Mouse (Mus musculus) ES-Bruce4 (cell line): ENCODE measurements at regions not wholly inside any gene's neighbourhood (a gene's known extent, or its start where the extent isn't known, plus 50 kb on each side); places are given as distances from the start of the nearest gene placed in this dataset.

Source experiments
- H3K27ac ChIP-seq: 2 replicates; pipeline ENCODE4 v1.5.1; 2012; ENCODE audit warnings: low read length, inconsistent platforms; ENCODE audit not compliant: insufficient read depth
- H3K27me3 ChIP-seq: 2 replicates; pipeline ENCODE4 v1.6.1; 2012; ENCODE audit warnings: mild to moderate bottlenecking, low read length, inconsistent platforms; ENCODE audit not compliant: control insufficient read depth, poor library complexity, insufficient read depth, severe bottlenecking
- H3K36me3 ChIP-seq: 2 replicates; pipeline ENCODE4 v1.6.1; 2012; ENCODE audit warnings: inconsistent platforms, mild to moderate bottlenecking, low read length, moderate library complexity; ENCODE audit not compliant: control insufficient read depth, poor library complexity, insufficient read depth, severe bottlenecking
- H3K4me1 ChIP-seq: one replicate; pipeline ENCODE4 v1.8.1; 2011; ENCODE audit warnings: low read length; ENCODE audit not compliant: control insufficient read depth, insufficient read depth
- H3K4me3 ChIP-seq: 2 replicates; pipeline ENCODE4 v1.5.1; 2011; ENCODE audit warnings: low read depth, mild to moderate bottlenecking, low read length
- H3K9ac ChIP-seq: 2 replicates; pipeline ENCODE4 v1.6.1; 2012; ENCODE audit warnings: low read depth, mild to moderate bottlenecking, inconsistent platforms; ENCODE audit not compliant: poor library complexity, severe bottlenecking
- H3K9me3 ChIP-seq: replicated peaks from 2 replicates; pipeline ENCODE4 v1.6.1; 2012; ENCODE audit warnings: mild to moderate bottlenecking, low read length, inconsistent platforms; ENCODE audit not compliant: control insufficient read depth, poor library complexity, insufficient read depth, severe bottlenecking
- CTCF ChIP-seq: IDR thresholded peaks from one replicate; pipeline ENCODE4 v1.8.1; 2011; ENCODE audit warnings: low read depth, low read length
- EP300 ChIP-seq: IDR thresholded peaks from 2 replicates; pipeline ENCODE4 v1.6.1; 2011; ENCODE audit warnings: low read depth, low read length; ENCODE audit not compliant: insufficient read depth
- POLR2A ChIP-seq: IDR thresholded peaks from one replicate; pipeline ENCODE4 v1.8.1; 2011; ENCODE audit warnings: low read length; ENCODE audit not compliant: insufficient read depth

GRCm38 (mm10) chr12:92019593-92020224 lies 170.8 kb upstream of the Sel1l start:
- H3K9me3 ChIP-seq = no peaks in the 10 kb centered on the region
- H3K27me3 ChIP-seq = no peaks in the 10 kb centered on the region; the same call in 1 of the 2 replicates
- no peak overlapping the region for H3K9ac ChIP-seq
- H3K4me3 ChIP-seq = no peak overlapping the region
- H3K36me3 ChIP-seq = no peaks in the 10 kb centered on the region
- no peak overlapping the region for H3K27ac ChIP-seq
- no peak for TF ChIP-seq CTCF
- no peak for TF ChIP-seq POLR2A
- TF ChIP-seq EP300 = no peak
- H3K4me1 ChIP-seq = no peaks in the 10 kb centered on the region

DNA sequence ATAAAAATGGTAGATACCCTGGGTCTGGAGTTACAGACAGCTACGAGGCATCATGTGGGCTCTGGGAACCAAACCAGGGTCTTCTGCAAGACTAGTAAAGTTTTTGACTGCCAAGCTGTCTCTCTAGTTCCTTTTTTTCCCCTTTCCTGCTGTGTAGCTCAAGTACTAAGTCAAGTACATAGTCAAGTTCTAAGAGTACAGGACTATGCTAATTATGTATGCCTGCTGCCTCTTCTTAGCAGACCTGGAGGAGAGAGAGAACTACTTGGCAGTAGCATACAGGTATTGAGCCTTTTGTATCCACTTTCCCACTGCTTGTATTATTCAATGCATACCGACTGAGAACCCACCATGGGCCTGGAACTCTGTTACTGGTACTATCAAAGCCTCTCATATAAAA lies 166.4 kb upstream of the Sel1l start:
- H3K27ac ChIP-seq = no peak overlapping the region
- no peak for TF ChIP-seq EP300
- no peak for TF ChIP-seq POLR2A
- no peak for TF ChIP-seq CTCF
- no peaks in the 10 kb centered on the region for H3K4me1 ChIP-seq

GRCm38 (mm10) chr12:92013979-92014378 lies 165.0 kb upstream of the Sel1l start:
- Histone ChIP-seq H3K9me3 (no peaks in the 10 kb centered on the region), H3K27ac (no peak overlapping the region), H3K27me3 (no peaks in the 10 kb centered on the region; the same call in 1 of the 2 replicates), H3K36me3 (no peaks in the 10 kb centered on the region), H3K9ac (no peak overlapping the region), H3K4me3 (no peak overlapping the region), H3K4me1 (no peaks in the 10 kb centered on the region)
- TF ChIP-seq EP300 = no peak
- no peak for TF ChIP-seq CTCF
- no peak for TF ChIP-seq POLR2A

More for the DNA sequence above, 166.4 kb upstream of the Sel1l start:
- no peak overlapping the region for H3K4me3 ChIP-seq
- H3K9me3 ChIP-seq = no peaks in the 10 kb centered on the region
- H3K27me3 ChIP-seq = no peaks in the 10 kb centered on the region; the same call in 1 of the 2 replicates
- no peaks in the 10 kb centered on the region for H3K36me3 ChIP-seq
- no peak overlapping the region for H3K9ac ChIP-seq

- Histone ChIP-seq H3K9ac (no peak overlapping the region), H3K27me3 (no peaks in the 10 kb centered on the region)
Measured at GRCm38 (mm10) chr12:92013244-92013643, 164.3 kb upstream of the Sel1l start.

DNA sequence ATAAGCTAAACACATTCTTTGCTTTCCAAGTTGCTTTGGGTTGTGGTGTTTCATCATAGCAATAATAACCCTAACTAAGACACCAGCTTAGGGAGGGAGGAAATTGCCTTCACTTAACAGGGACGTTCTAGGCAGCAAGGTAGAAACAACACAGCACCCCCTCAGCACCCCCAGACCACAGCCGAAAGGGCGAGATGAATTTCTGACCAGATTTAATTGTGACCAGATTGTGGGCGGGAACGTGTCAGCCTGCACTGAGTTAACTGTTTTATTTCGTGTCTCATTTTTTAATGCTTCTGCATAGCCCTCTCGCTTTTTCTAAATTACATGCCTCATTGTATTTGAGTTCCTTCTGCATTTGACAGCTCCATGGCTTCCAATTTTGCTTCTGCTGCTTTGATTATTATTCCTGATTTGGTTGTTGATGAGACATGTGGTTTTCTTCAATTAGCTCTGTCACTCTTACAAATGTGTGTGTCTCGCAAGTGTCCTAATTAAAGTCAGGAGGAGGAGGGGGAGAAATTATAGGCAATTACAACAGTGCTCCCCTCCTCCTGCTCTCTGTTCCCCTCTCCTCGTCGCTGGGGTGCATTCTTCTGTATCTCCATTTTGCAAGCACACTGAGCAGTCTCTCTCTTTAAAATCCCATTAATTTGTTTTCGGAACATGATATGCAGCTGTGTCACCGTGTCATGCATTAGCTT lies 155.6 kb upstream of the Sel1l start:
- TF ChIP-seq POLR2A = no peak
- TF ChIP-seq CTCF = no peak
- TF ChIP-seq EP300 = no peak
- Histone ChIP-seq H3K4me3 (no peak overlapping the region), H3K9me3 (no peaks in the 10 kb centered on the region), H3K4me1 (no peaks in the 10 kb centered on the region), H3K27ac (no peak overlapping the region), H3K9ac (no peak overlapping the region), H3K27me3 (no peaks in the 10 kb centered on the region), H3K36me3 (no peaks in the 10 kb centered on the region)

More at GRCm38 (mm10) chr12:92013244-92013643, 164.3 kb upstream of the Sel1l start:
- TF ChIP-seq POLR2A (no peak), EP300 (no peak), CTCF (no peak)
- H3K27ac ChIP-seq = no peak overlapping the region
- no peaks in the 10 kb centered on the region for H3K9me3 ChIP-seq
- no peak overlapping the region for H3K4me3 ChIP-seq
- no peaks in the 10 kb centered on the region for H3K36me3 ChIP-seq
- H3K4me1 ChIP-seq = no peaks in the 10 kb centered on the region

DNA sequence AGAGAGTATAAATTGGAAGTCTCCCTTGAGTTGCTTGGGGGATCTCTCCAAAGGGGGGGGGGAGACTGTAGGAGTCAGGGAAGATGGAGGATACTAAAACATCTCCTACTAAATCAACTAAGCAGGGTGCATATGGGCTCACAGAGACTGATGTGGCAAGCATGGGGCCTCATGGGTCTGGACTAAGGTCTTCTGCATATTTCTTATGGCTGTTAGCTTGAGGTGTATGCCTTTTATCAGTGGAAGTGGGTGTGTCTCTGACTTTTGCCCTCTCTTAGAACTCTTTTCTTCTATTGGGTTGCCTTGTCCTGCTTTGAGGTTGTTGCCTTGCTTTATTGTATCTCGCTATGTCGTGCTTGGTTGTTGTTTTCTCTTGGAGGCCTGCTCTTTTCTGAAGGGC lies 150.1 kb upstream of the Sel1l start:
- no peaks in the 10 kb centered on the region for H3K27me3 ChIP-seq
- no peak overlapping the region for H3K4me3 ChIP-seq
- H3K27ac ChIP-seq = no peak overlapping the region
- H3K9ac ChIP-seq = no peak overlapping the region
- TF ChIP-seq EP300 = no peak
- no peaks in the 10 kb centered on the region for H3K4me1 ChIP-seq
- H3K36me3 ChIP-seq = no peaks in the 10 kb centered on the region
- no peaks in the 10 kb centered on the region for H3K9me3 ChIP-seq
